Mouse (Mus musculus) liver, embryonic 16.5 days (tissue): ENCODE results near the gene Ift22. TPM values are rescaled to one million over a fixed set of nuclear protein-coding genes. Genes with fewer than 3 reads are reported as not detected.

Source experiments
- ATAC-seq: fragments of 200-750 bp; cut with Nextera tagmentation; 2 replicates; pipeline ENCODE4 v1.8.0; 2017; ENCODE audit warnings: low read depth, mild to moderate bottlenecking, moderate number of reproducible peaks, moderate library complexity
- H3K27ac ChIP-seq: fragments of 300-500 bp; sonication (generic); 2 replicates; pipeline ENCODE4 v1.5.1; 2014; ENCODE audit warnings: mild to moderate bottlenecking, low read length
- H3K27me3 ChIP-seq: fragments of 300-500 bp; sonication (generic); 2 replicates; pipeline ENCODE4 v1.6.1; 2014; ENCODE audit warnings: low read depth, low read length, mixed read lengths; ENCODE audit not compliant: control insufficient read depth, insufficient read depth
- H3K36me3 ChIP-seq: fragments of 300-500 bp; sonication (generic); 2 replicates; pipeline ENCODE4 v1.6.1; 2014; ENCODE audit warnings: mild to moderate bottlenecking; ENCODE audit not compliant: control insufficient read depth, insufficient read depth
- H3K4me1 ChIP-seq: fragments of 300-500 bp; sonication (generic); 2 replicates; pipeline ENCODE4 v1.6.1; 2014; ENCODE audit warnings: low read depth, low read length, mixed read lengths; ENCODE audit not compliant: control insufficient read depth
- H3K4me2 ChIP-seq: fragments of 300-500 bp; sonication (generic); 2 replicates; pipeline ENCODE4 v1.6.1; 2014; ENCODE audit warnings: low read depth, low read length, mixed read lengths
- H3K4me3 ChIP-seq: fragments of 300-500 bp; sonication (generic); 2 replicates; pipeline ENCODE4 v1.5.1; 2014; ENCODE audit warnings: low read depth, mild to moderate bottlenecking, low read length
- H3K9ac ChIP-seq: fragments of 300-500 bp; sonication (generic); 2 replicates; pipeline ENCODE4 v1.6.1; 2014; ENCODE audit warnings: low read depth, low read length
- H3K9me3 ChIP-seq: fragments of 300-500 bp; sonication (generic); replicated peaks from 2 replicates; pipeline ENCODE4 v1.6.1; 2016; ENCODE audit warnings: low read length; ENCODE audit not compliant: control insufficient read depth
- WGBS: fragments of 180-500 bp; shearing (Covaris S2); extraction: QIAGEN DNeasy Blood & Tissue Kit; methylation state at CpG from one replicate; pipeline ENCODE4 v1.1.7; 2014; ENCODE audit not compliant: insufficient replicate concordance; 5-methylcytosine and 5-hydroxymethylcytosine counted together
- polyA plus RNA-seq: library from polyadenylated mRNA; unstranded; fragments of >200 nt; fragmentation: Nextera tagmentation; extraction: Ambion mirVana; gene quantifications from 2 replicates; pipeline ENCODE4 v1.2.1, GENCODE M21; 2015

The Ift22 gene
- polyA plus RNA-seq, 1 experiment from 2014 or later: 7.6 TPM

DNA sequence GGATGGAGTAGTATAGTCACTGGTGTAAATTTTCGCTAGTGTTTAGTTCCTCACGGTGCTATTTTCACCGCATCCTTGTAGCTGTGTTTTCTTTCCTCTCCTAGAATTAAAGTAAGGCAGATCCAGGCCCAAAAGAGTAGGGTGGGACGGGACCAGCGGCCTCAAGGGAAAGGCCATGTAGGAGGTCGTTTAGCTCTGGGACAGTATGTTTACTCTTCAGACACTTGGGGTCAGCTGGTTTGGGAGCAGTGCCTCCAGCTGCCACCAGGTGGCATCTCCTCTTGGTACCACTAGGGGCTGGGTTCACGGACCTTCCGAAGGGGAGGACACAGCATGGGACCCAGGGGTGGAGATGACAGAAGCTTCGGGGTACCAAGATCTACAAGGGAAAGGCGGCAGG is 54.6 kb downstream of the Ift22 start:
- Histone ChIP-seq H3K36me3 (peaks cover 6% of the 10 kb centered on the region), H3K9me3 (no peaks in the 10 kb centered on the region), H3K27me3 (no peaks in the 10 kb centered on the region), H3K4me3 (peak overlapping the region; percentile 82), H3K9ac (peak overlapping the region; percentile 88), H3K27ac (peak overlapping the region; percentile 92), H3K4me1 (peaks cover 48% of the 10 kb centered on the region), H3K4me2 (peak overlapping the region; percentile 84)
- WGBS: under 1% methylated on average over 10 of the region's 10 CpGs
- peak; percentile 55 for ATAC-seq

- ATAC-seq: no peak
- H3K36me3 ChIP-seq: peaks cover 6% of the 10 kb centered on the region
Measured at GRCm38 (mm10) chr5:136962966-136963540, 55.1 kb downstream of the Ift22 start.

More at GRCm38 (mm10) chr5:136962966-136963540, 55.1 kb downstream of the Ift22 start:
- peak overlapping the region; percentile 88 for H3K9ac ChIP-seq
- H3K4me2 ChIP-seq: peak overlapping the region; percentile 84
- peak overlapping the region; percentile 92 for H3K27ac ChIP-seq
- peaks cover 48% of the 10 kb centered on the region for H3K4me1 ChIP-seq
- WGBS: 68% methylated on average over 8 of the region's 8 CpGs
- H3K9me3 ChIP-seq: no peaks in the 10 kb centered on the region
- no peaks in the 10 kb centered on the region for H3K27me3 ChIP-seq
- peak overlapping the region; percentile 82 for H3K4me3 ChIP-seq

Other genes with a start within 250 kb of the Ift22 start
- gene Myl10, start 215.0 kb upstream of the Ift22 start, polyA plus RNA-seq: not detected in 2 replicates
- 0.19 and 0.42 TPM in 2 replicates for gene Col26a1, start 24.9 kb upstream of the Ift22 start, polyA plus RNA-seq
- gene Fis1, start 45.1 kb downstream of the Ift22 start, polyA plus RNA-seq: 172 and 179 TPM in 2 replicates
- gene Cldn15, start 58.5 kb downstream of the Ift22 start, polyA plus RNA-seq: 7.5 and 7.9 TPM in 2 replicates
- 12.2 and 12.9 TPM in 2 replicates for gene Plod3, start 78.9 kb downstream of the Ift22 start, polyA plus RNA-seq
- 51.3 and 52.2 TPM in 2 replicates for gene Znhit1, start 79.9 kb downstream of the Ift22 start, polyA plus RNA-seq
- 0.21 TPM in 1 of 2 replicates, not detected in the other for gene Vgf, start 118.2 kb downstream of the Ift22 start, polyA plus RNA-seq
- 68.6 and 73.3 TPM in 2 replicates for gene Ap1s1, start 138.0 kb downstream of the Ift22 start, polyA plus RNA-seq
- 0.30 and 0.34 TPM in 2 replicates for gene Serpine1, start 164.1 kb downstream of the Ift22 start, polyA plus RNA-seq
- 13.7 and 13.8 TPM in 2 replicates for gene Trim56, start 208.1 kb downstream of the Ift22 start, polyA plus RNA-seq
- not detected in 2 replicates for gene Muc3, start 241.2 kb downstream of the Ift22 start, polyA plus RNA-seq